Mouse (Mus musculus) embryonic facial prominence, embryonic 15.5 days (tissue): Measurements from ENCODE around the gene Noxred1. TPM values are rescaled to one million over a fixed set of nuclear protein-coding genes. Genes with fewer than 3 reads are reported as not detected.
A peak's percentile ranks its signal among the peaks of the same experiment; 100 is the strongest.
"Not testable (repeated sequence)": the region's sequence is repeated elsewhere in the genome, so short reads cannot be mapped to it uniquely, and the experiment has no call there.

Source experiments
- ATAC-seq: fragments of 200-750 bp; cut with Nextera tagmentation; 2 replicates; pipeline ENCODE4 v1.8.0; 2017; ENCODE audit warnings: low read depth, moderate TSS enrichment; ENCODE audit not compliant: insufficient number of reproducible peaks, low FRiP score, low TSS enrichment
- H3K27ac ChIP-seq: fragments of 300-500 bp; sonication (generic); replicated peaks from 2 replicates; pipeline ENCODE4 v1.5.1; 2015; ENCODE audit warnings: mild to moderate bottlenecking, inconsistent platforms
- H3K27me3 ChIP-seq: fragments of 300-500 bp; sonication (generic); 2 replicates; pipeline ENCODE4 v1.6.1; 2015; ENCODE audit warnings: inconsistent platforms
- H3K36me3 ChIP-seq: fragments of 300-500 bp; sonication (generic); 2 replicates; pipeline ENCODE4 v1.6.1; 2015; ENCODE audit warnings: mild to moderate bottlenecking, inconsistent platforms
- H3K4me1 ChIP-seq: fragments of 300-500 bp; sonication (generic); 2 replicates; pipeline ENCODE4 v1.6.1; 2015; ENCODE audit warnings: inconsistent platforms
- H3K4me2 ChIP-seq: fragments of 300-500 bp; sonication (generic); replicated peaks from 2 replicates; pipeline ENCODE4 v1.6.1; 2015; ENCODE audit warnings: mild to moderate bottlenecking, inconsistent platforms
- H3K4me3 ChIP-seq: fragments of 300-500 bp; sonication (generic); replicated peaks from 2 replicates; pipeline ENCODE4 v1.5.1; 2015; ENCODE audit warnings: mild to moderate bottlenecking, inconsistent platforms
- H3K9ac ChIP-seq: fragments of 300-500 bp; sonication (generic); 2 replicates; pipeline ENCODE4 v1.6.1; 2015; ENCODE audit warnings: inconsistent platforms
- H3K9me3 ChIP-seq: fragments of 300-500 bp; sonication (generic); replicated peaks from 2 replicates; pipeline ENCODE4 v1.6.1; 2016; ENCODE audit warnings: inconsistent platforms
- WGBS: fragments of 180-500 bp; shearing (Covaris S2); methylation state at CpG from one replicate; pipeline ENCODE4 v1.1.7; 2015; 5-methylcytosine and 5-hydroxymethylcytosine counted together
- polyA plus RNA-seq: library from polyadenylated mRNA; unstranded; fragments of >200 nt; fragmentation: Nextera tagmentation; extraction: Ambion mirVana; gene quantifications from 2 replicates; pipeline ENCODE4 v1.2.1, GENCODE M21; 2015

The Noxred1 gene
- polyA plus RNA-seq, 1 experiment from 2014 or later: 0.49 TPM

- H3K9me3 ChIP-seq: no peaks in the 10 kb centered on the region
- H3K4me1 ChIP-seq: no peaks in the 10 kb centered on the region
- no peak overlapping the region for H3K4me3 ChIP-seq
- H3K27ac ChIP-seq: no peak overlapping the region
- no peaks in the 10 kb centered on the region for H3K27me3 ChIP-seq
- H3K9ac ChIP-seq: no peak overlapping the region
- no peak for ATAC-seq
- WGBS: 72% methylated on average over 7 of the region's 7 CpGs
- no peaks in the 10 kb centered on the region for H3K36me3 ChIP-seq
- H3K4me2 ChIP-seq: no peak overlapping the region
These were observed 11.7 kb downstream of the Noxred1 start for GRCm38 (mm10) chr12:87226801-87227200.

GRCm38 (mm10) chr12:87224950-87225349 is 13.6 kb downstream of the Noxred1 start:
- Histone ChIP-seq H3K9ac (no peak overlapping the region), H3K4me3 (no peak overlapping the region), H3K27ac (no peak overlapping the region), H3K4me1 (no peaks in the 10 kb centered on the region), H3K4me2 (no peak overlapping the region), H3K36me3 (no peaks in the 10 kb centered on the region), H3K27me3 (no peaks in the 10 kb centered on the region), H3K9me3 (no peaks in the 10 kb centered on the region)
- 60% methylated on average over 10 of the region's 10 CpGs for WGBS
- ATAC-seq: no peak

- Histone ChIP-seq H3K4me2 (no peak overlapping the region), H3K4me3 (no peak overlapping the region), H3K9me3 (no peaks in the 10 kb centered on the region), H3K27ac (no peak overlapping the region), H3K4me1 (no peaks in the 10 kb centered on the region), H3K9ac (no peak overlapping the region), H3K36me3 (no peaks in the 10 kb centered on the region), H3K27me3 (no peaks in the 10 kb centered on the region)
- ATAC-seq: no peak
- WGBS: 56% methylated on average over 7 of the region's 7 CpGs
These were observed 19.2 kb downstream of the Noxred1 start for GRCm38 (mm10) chr12:87219362-87219761.

GRCm38 (mm10) chr12:87217596-87217995 is 20.9 kb downstream of the Noxred1 start:
- Histone ChIP-seq H3K4me1 (no peaks in the 10 kb centered on the region), H3K4me3 (no peak overlapping the region), H3K9ac (no peak overlapping the region), H3K36me3 (no peaks in the 10 kb centered on the region), H3K27me3 (no peaks in the 10 kb centered on the region), H3K4me2 (no peak overlapping the region), H3K27ac (no peak overlapping the region), H3K9me3 (no peaks in the 10 kb centered on the region)
- no peak for ATAC-seq

GRCm38 (mm10) chr12:87216053-87216452 is 22.5 kb downstream of the Noxred1 start:
- H3K9me3 ChIP-seq: no peaks in the 10 kb centered on the region
- ATAC-seq: no peak
- whole genome bisulfite sequencing: 47% methylated on average over 2 of the region's 2 CpGs
- H3K27ac ChIP-seq: no peak overlapping the region
- no peak overlapping the region for H3K4me2 ChIP-seq
- H3K4me3 ChIP-seq: no peak overlapping the region
- H3K4me1 ChIP-seq: no peaks in the 10 kb centered on the region
- H3K36me3 ChIP-seq: no peaks in the 10 kb centered on the region
- H3K27me3 ChIP-seq: no peaks in the 10 kb centered on the region
- H3K9ac ChIP-seq: no peak overlapping the region

- no peak for ATAC-seq
- no peak overlapping the region for H3K4me3 ChIP-seq
- WGBS: 65% methylated on average over 2 of the region's 2 CpGs
- no peak overlapping the region for H3K4me2 ChIP-seq
- H3K27ac ChIP-seq: no peak overlapping the region
- H3K9ac ChIP-seq: no peak overlapping the region
- H3K4me1 ChIP-seq: no peaks in the 10 kb centered on the region
- no peaks in the 10 kb centered on the region for H3K27me3 ChIP-seq
- no peaks in the 10 kb centered on the region for H3K9me3 ChIP-seq
- H3K36me3 ChIP-seq: no peaks in the 10 kb centered on the region
These were observed 25.5 kb downstream of the Noxred1 start for GRCm38 (mm10) chr12:87212844-87213606.

- H3K4me1 ChIP-seq, H3K36me3 ChIP-seq, H3K9me3 ChIP-seq, H3K27me3 ChIP-seq, ATAC-seq, H3K4me3 ChIP-seq, H3K27ac ChIP-seq, H3K4me2 ChIP-seq, H3K9ac ChIP-seq: not testable (repeated sequence)
- WGBS: 88% methylated on average over 5 of the region's 5 CpGs
These were observed 32.7 kb downstream of the Noxred1 start for GRCm38 (mm10) chr12:87205789-87206188.

GRCm38 (mm10) chr12:87201694-87202093 is 36.8 kb downstream of the Noxred1 start:
- Histone ChIP-seq H3K36me3 (no peaks in the 10 kb centered on the region), H3K9ac (no peak overlapping the region), H3K27me3 (no peaks in the 10 kb centered on the region), H3K4me3 (no peak overlapping the region), H3K4me2 (no peak overlapping the region), H3K27ac (no peak overlapping the region), H3K4me1 (peaks cover 3% of the 10 kb centered on the region; the same call in 1 of the 2 replicates), H3K9me3 (no peaks in the 10 kb centered on the region)
- 62% methylated on average over 5 of the region's 5 CpGs for WGBS
- ATAC-seq: no peak

- Histone ChIP-seq H3K9ac (peak within 1 kb of the TSS; percentile 84), H3K4me2 (peak within 1 kb of the TSS; percentile 87), H3K36me3 (no peaks in the 10 kb centered on the region), H3K27me3 (no peaks in the 10 kb centered on the region), H3K9me3 (no peaks in the 10 kb centered on the region), H3K4me3 (peak within 1 kb of the TSS; percentile 83), H3K27ac (peak within 1 kb of the TSS; percentile 74), H3K4me1 (peaks cover 3% of the 10 kb centered on the region; the same call in 1 of the 2 replicates)
- peak; percentile 92 for ATAC-seq
- under 1% methylated on average over 62 of the region's 70 CpGs for WGBS
These were observed 38.5 kb downstream of the Noxred1 start, which contains the start of gene Tmed8 for GRCm38 (mm10) chr12:87199973-87200586. Gene Tmed8 (minus strand): TSS chr12:87200454.

- Histone ChIP-seq H3K27ac (peak within 1 kb of the TSS; percentile 74), H3K27me3 (no peaks in the 10 kb centered on the region), H3K4me1 (peaks cover 3% of the 10 kb centered on the region; the same call in 1 of the 2 replicates), H3K9ac (peak within 1 kb of the TSS; percentile 84), H3K4me2 (peak within 1 kb of the TSS; percentile 87), H3K36me3 (no peaks in the 10 kb centered on the region), H3K4me3 (peak within 1 kb of the TSS; percentile 83), H3K9me3 (no peaks in the 10 kb centered on the region)
- 2% methylated on average over 37 of the region's 38 CpGs for WGBS
- peak; percentile 64 for ATAC-seq
These were observed 39.1 kb downstream of the Noxred1 start, which contains the start of gene Samd15 for GRCm38 (mm10) chr12:87199206-87199972. Gene Samd15 (plus strand): TSS chr12:87199723.

GRCm38 (mm10) chr12:87198792-87199191 is 39.7 kb downstream of the Noxred1 start:
- H3K27ac ChIP-seq: no peak overlapping the region
- H3K4me3 ChIP-seq: peak overlapping the region; percentile 83

More at GRCm38 (mm10) chr12:87198792-87199191, 39.7 kb downstream of the Noxred1 start:
- ATAC-seq: no peak
- peak overlapping the region; percentile 87 for H3K4me2 ChIP-seq
- no peaks in the 10 kb centered on the region for H3K36me3 ChIP-seq
- H3K9me3 ChIP-seq: no peaks in the 10 kb centered on the region
- 37% methylated on average over 6 of the region's 6 CpGs for WGBS
- H3K9ac ChIP-seq: no peak overlapping the region
- H3K27me3 ChIP-seq: no peaks in the 10 kb centered on the region
- H3K4me1 ChIP-seq: peaks cover 3% of the 10 kb centered on the region; the same call in 1 of the 2 replicates
